Mouse (Mus musculus) kidney, adult 2 months (tissue): Measurements from ENCODE around the gene Ercc8.

Experiments
- CTCF ChIP-seq: fragments of 200-500 bp; conservative IDR thresholded peaks from 2 replicates; pipeline ENCODE4 v1.5.1; 2011; ENCODE audit warnings: low read depth, mild to moderate bottlenecking, control low read depth, low read length, moderate library complexity, mixed read lengths; ENCODE audit not compliant: insufficient read depth, insufficient read length
- POLR2A ChIP-seq: fragments of 200-500 bp; IDR thresholded peaks from one replicate; pipeline ENCODE4 v1.6.1; 2011; ENCODE audit warnings: low read depth, low read length, control low read depth

- no peak for TF ChIP-seq CTCF
- TF ChIP-seq POLR2A: no peak
Measured at GRCm38 (mm10) chr13:108187994-108188393, 29.5 kb downstream of the Ercc8 start.
